Mouse (Mus musculus): ENCODE data around the gene Pid1.

The Pid1 gene

DNA sequence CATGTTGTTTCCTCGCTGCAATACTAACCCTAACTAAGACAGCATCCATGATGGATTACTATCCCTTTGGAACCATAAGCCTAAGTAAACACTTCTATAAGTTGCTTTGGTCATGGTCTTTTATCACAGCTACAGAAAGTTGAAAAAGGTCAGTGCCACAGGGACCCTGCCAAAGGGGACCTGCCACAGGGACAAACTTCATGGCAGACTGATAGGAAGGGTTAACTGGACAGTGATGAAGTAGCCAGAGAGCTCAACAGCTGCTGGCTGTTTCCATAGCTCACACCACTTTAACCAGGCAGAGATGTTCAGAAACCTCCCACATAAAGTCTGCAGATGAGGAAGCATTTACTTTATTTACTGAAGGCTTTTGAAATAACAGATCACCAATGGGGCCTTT lies 287.0 kb downstream of the Pid1 start:
- DNase-seq (ENCODE audit: extremely low read depth, low read depth) = no peak

DNA sequence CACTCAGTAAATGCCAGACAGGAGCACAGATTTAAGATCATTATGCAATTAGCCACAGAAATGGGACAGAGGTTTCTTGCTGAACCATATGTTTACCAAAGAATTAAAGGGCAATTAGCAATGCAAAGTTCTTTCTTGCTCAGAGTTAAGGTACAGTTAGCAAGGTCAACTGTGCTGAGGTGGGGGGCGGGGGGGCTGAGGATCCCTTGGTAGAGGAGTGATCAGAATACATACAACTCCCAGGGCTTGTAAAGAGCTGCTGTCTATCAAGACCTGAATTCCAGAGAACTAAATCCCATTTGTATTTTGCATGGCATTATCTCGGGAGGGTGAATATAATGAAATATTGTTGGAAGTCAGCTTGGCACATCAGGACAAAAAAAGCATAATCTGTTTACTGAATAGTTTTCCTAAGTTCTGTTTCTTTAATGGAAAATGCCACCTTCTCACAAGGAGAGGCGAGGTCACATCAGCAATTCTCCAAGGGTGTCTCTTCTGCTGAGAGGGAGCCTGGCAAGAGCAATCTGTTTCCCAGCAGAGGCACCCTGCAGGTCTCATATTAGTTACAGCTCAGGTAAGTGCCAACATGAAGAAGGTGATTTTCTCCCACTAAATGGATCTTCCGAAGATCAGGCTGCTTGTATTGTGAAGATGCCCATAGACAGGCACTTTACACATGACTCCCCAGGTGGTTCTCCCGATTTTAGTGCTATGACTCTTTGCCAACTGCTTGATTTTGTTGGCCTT lies 306.9 kb downstream of the Pid1 start:
- no peak for DNase-seq (ENCODE audit: extremely low read depth, low read depth)

DNA sequence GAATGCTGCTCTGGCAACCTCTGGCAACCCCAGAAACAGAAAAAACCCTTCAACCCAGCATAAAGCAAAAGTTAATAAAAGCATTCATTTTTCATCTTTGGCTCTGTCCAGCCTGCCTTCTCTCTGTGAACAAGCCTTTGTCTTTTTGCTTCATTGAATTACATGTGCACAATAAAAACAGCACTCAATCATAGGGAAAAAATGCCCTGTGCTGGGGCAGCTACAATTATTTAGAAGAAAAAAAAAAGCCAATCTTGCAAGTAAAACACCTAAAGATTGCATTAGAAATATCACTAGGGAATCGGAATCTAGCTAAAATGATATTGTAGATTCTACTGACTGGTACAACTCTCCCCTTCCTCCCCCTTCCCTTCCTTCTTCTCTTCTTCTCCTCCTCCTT lies 307.7 kb downstream of the Pid1 start:
- DNase-seq (ENCODE audit: extremely low read depth, low read depth) = no peak

DNA sequence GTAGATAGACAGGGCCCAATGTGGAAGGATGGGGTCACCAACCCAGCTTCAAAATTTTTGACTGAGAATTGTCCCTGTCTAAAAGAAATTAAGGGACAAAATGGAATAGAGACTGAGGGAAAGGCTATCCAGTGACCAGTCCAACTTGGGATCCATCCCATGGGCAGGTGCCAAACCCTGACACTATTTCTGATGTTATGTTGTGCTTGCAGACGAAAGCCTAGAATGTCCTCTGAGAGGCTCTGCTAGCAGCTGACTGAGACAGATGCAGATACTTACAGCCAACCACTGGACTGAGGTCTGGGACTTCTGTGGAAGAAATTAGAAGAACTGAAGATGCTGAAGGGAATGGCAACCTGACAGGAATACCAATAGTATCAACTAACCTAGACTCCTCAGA lies 338.2 kb downstream of the Pid1 start:
- no peak for DNase-seq (ENCODE audit: extremely low read depth, low read depth)

DNA sequence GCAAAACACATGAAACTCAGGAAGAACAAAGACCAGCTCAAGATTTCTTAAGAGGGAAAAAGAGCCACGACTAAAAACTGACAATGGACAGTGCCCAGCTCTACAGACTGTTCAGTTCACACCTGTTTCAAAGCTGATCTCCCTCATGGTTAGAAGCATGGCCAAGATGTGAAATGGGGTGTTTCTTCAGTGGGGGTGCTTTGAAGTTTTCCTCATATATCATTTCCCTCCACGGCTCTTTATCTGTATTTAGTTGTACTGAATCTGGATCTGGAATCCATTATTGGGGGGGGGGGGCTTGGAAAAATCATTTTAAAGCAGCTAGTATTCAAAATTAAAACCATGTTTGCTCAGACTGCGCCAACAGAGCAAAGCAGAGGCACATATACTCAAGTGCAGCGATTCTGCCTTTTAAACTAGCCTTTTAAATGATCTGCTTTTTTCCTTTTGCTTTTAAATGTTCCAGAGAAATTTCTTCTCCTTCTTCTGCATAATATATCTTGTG lies 351.1 kb downstream of the Pid1 start:
- DNase-seq (ENCODE audit: extremely low read depth, low read depth) = no peak

DNA sequence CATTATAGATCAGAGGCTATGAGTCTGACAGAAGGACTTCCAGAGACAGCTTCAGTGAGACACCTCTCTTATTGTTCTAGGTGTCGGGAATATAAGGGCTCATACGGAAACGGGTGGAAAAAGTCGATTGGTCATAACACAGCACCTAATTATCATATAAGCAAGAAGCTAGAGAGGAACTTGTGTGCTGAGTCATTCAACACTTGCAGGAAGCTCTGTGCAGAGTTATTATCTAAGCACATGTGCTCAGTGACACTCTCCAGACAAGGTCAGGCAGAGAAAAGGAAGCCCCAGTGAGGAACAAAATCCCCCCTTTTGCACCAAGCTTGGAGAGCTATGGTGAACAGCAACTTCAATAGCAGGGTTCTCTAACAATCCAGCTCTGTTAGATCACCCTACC lies 361.4 kb downstream of the Pid1 start:
- no peak for DNase-seq (ENCODE audit: extremely low read depth, low read depth)
